ENCODE assay signal across 8 mouse cellular contexts in the genomic region with DNA sequence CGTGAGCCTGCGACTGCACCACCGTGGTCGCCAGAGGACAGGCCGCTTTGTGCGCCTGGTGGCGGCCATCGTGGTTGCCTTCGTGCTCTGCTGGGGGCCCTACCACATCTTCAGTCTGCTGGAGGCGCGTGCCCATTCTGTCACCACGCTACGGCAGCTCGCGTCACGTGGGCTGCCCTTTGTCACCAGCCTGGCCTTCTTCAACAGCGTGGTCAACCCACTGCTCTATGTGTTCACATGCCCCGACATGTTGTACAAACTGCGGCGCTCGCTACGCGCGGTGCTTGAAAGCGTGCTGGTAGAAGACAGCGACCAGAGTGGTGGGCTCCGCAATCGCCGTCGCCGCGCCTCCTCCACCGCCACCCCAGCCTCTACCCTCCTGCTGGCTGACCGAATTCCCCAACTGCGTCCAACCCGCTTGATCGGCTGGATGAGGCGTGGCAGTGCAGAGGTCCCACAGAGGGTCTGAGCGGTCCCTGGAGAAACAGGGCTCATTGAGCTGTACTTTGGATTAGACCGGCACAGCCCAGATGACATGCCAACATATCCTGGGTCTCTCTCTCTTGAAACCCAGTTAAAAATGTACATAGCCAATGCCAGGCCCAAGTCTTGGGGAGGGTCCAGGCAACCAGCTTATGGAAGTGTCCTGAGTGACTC. TPM values are rescaled to one million over a fixed set of nuclear protein-coding genes. Genes with fewer than 3 reads are reported as not detected.
DNase-seq lines count a peak whose midpoint lies in the region; ATAC-seq lines count a peak whose summit lies in the region.

No protein-coding gene starts in this region.

- H3K27me3 ChIP-seq in intestine, embryonic 14.5 days (replicated peaks; ENCODE audit: control insufficient read depth, insufficient read depth, low read length): no peaks in the 10 kb centered on the region
- H3K27me3 ChIP-seq in midbrain, embryonic 12.5 days: peaks cover 20% of the 10 kb centered on the region

- peaks cover 8% of the 10 kb centered on the region for H3K4me1 ChIP-seq in intestine, embryonic 14.5 days (replicated peaks; ENCODE audit: control insufficient read depth, insufficient read depth, low read length)
- peaks cover 12% of the 10 kb centered on the region for H3K4me1 ChIP-seq in midbrain, embryonic 12.5 days

- ATAC-seq in frontal cortex, adult (ENCODE audit: low TSS enrichment): peak; percentile 50
- peak; percentile 52 for ATAC-seq in intestine, embryonic 14.5 days (replicated peaks; ENCODE audit: low FRiP score, low TSS enrichment, low read depth)
- ATAC-seq in midbrain, embryonic 12.5 days (ENCODE audit: low FRiP score, low read depth): peak; percentile 87

- peaks cover 38% of the 10 kb centered on the region for H3K36me3 ChIP-seq in intestine, embryonic 14.5 days (ENCODE audit: control insufficient read depth, insufficient read depth, low read length)
- H3K36me3 ChIP-seq in midbrain, embryonic 12.5 days: peaks cover 39% of the 10 kb centered on the region

- H3K4me3 ChIP-seq in intestine, embryonic 14.5 days (ENCODE audit: low read depth, low read length): peak overlapping the region; percentile 29
- peak overlapping the region; percentile 39 for H3K4me3 ChIP-seq in midbrain, embryonic 12.5 days

- peak overlapping the region; percentile 77 for H3K4me2 ChIP-seq in intestine, embryonic 14.5 days (ENCODE audit: low read length)
- H3K4me2 ChIP-seq in midbrain, embryonic 12.5 days (replicated peaks): peak overlapping the region; percentile 62

- peak overlapping the region; percentile 46 for H3K9ac ChIP-seq in intestine, embryonic 14.5 days (ENCODE audit: low read length)
- H3K9ac ChIP-seq in midbrain, embryonic 12.5 days (replicated peaks): peak overlapping the region; percentile 53

- H3K9me3 ChIP-seq in intestine, embryonic 14.5 days (ENCODE audit: control insufficient read depth, low read length): no peaks in the 10 kb centered on the region
- H3K9me3 ChIP-seq in midbrain, embryonic 12.5 days: no peaks in the 10 kb centered on the region

- WGBS in intestine, embryonic 14.5 days: 5% methylated on average over 40 of the region's 40 CpGs
- 2% methylated on average over 40 of the region's 40 CpGs for WGBS in midbrain, embryonic 12.5 days

- H3K27ac ChIP-seq in intestine, embryonic 14.5 days (ENCODE audit: low read depth): no peak overlapping the region
- H3K27ac ChIP-seq in midbrain, embryonic 12.5 days (replicated peaks): peak overlapping the region; percentile 55

- no peak for DNase-seq in frontal cortex, postnatal 14 days (ENCODE audit: low spot score in 2 of 2)
- DNase-seq in urinary bladder, postnatal 25 days (ENCODE audit: low spot score): peak; percentile 8
- no peak for DNase-seq in urinary bladder, postnatal 36 days (ENCODE audit: low spot score in 2 of 2)
- DNase-seq in intestine, embryonic 14.5 days (ENCODE audit: low spot score): peak; percentile 74
- no peak for DNase-seq in frontal cortex, adult 2 months (ENCODE audit: extremely low spot score in 1 of 2, low spot score in 1 of 2)
- no peak for DNase-seq in cerebellum, adult 9-10 months

RNA-seq across cellular contexts. Expression of a gene that starts 4.0 kb away (rescaled TPM):
- 0.07 TPM in 1 of 2 replicates, not detected in the other for polyA plus RNA-seq in intestine, embryonic 14.5 days (2014; fragmentation: Nextera tagmentation; extraction: Ambion mirVana)
- polyA plus RNA-seq in midbrain, embryonic 12.5 days (2016; fragmentation: Nextera tagmentation; extraction: Ambion mirVana): 0.09 and 0.12 TPM in 2 replicates
- 0.08 and 0.22 TPM in 2 replicates for polyA plus RNA-seq in frontal cortex, adult 2 months (2012; rRNA removed)

RNA-seq across cellular contexts. Expression of a gene that starts 8.1 kb away (rescaled TPM):
- 29.7 and 32.4 TPM in 2 replicates for polyA plus RNA-seq in intestine, embryonic 14.5 days (2014; fragmentation: Nextera tagmentation; extraction: Ambion mirVana)
- polyA plus RNA-seq in midbrain, embryonic 12.5 days (2016; fragmentation: Nextera tagmentation; extraction: Ambion mirVana): 21.6 and 23.7 TPM in 2 replicates
- 5.1 and 5.5 TPM in 2 replicates for polyA plus RNA-seq in frontal cortex, adult 2 months (2012; rRNA removed)

RNA-seq across cellular contexts. Expression of a gene that starts 20.5 kb away (rescaled TPM):
- not detected in 2 replicates for polyA plus RNA-seq in intestine, embryonic 14.5 days (2014; fragmentation: Nextera tagmentation; extraction: Ambion mirVana)
- polyA plus RNA-seq in midbrain, embryonic 12.5 days (2016; fragmentation: Nextera tagmentation; extraction: Ambion mirVana): 0.38 TPM in 1 of 2 replicates, not detected in the other
- polyA plus RNA-seq in frontal cortex, adult 2 months (2012; rRNA removed): 0.06 TPM in 1 of 2 replicates, not detected in the other

RNA-seq across cellular contexts. Expression of a gene that starts 33.5 kb away (rescaled TPM):
- polyA plus RNA-seq in intestine, embryonic 14.5 days (2014; fragmentation: Nextera tagmentation; extraction: Ambion mirVana): 7.9 TPM in 2 replicates
- polyA plus RNA-seq in midbrain, embryonic 12.5 days (2016; fragmentation: Nextera tagmentation; extraction: Ambion mirVana): not detected in 2 replicates
- polyA plus RNA-seq in frontal cortex, adult 2 months (2012; rRNA removed): not detected in 2 replicates

RNA-seq across cellular contexts. Expression of a gene that starts 45.9 kb away (rescaled TPM):
- 45.5 TPM in 2 replicates for polyA plus RNA-seq in intestine, embryonic 14.5 days (2014; fragmentation: Nextera tagmentation; extraction: Ambion mirVana)
- 39.1 and 41.1 TPM in 2 replicates for polyA plus RNA-seq in midbrain, embryonic 12.5 days (2016; fragmentation: Nextera tagmentation; extraction: Ambion mirVana)
- polyA plus RNA-seq in frontal cortex, adult 2 months (2012; rRNA removed): 187 and 207 TPM in 2 replicates

Comparison
In these comparisons a context has a peak if more than half of its experiments do, and no peak if none do; other contexts are left out.
1. DNase-seq: peak in urinary bladder, postnatal 25 days (single experiment) and intestine, embryonic 14.5 days (single experiment); none in frontal cortex, postnatal 14 days (0 of 2), urinary bladder, postnatal 36 days (0 of 2), frontal cortex, adult 2 months (0 of 2) and cerebellum, adult 9-10 months (single experiment).
2. Peak in every context shown above with its lines, with median percentiles within 50 percentile points of each other: ATAC-seq.